ENCODE assay signal across 13 mouse cellular contexts in genomic region chr9:90087906-90088485, GRCm38 (mm10). TPM values are rescaled to one million over a fixed set of nuclear protein-coding genes. Genes with fewer than 3 reads are reported as not detected.
DNase-seq lines count a peak whose midpoint lies in the region; ATAC-seq and TF ChIP-seq lines count a peak whose summit lies in the region.
"Had no signal": no experiment of that assay in that cellular context is flagged by ENCODE, and none has a peak within 500 bp of the region (broad histone marks: within the 10 kb centered on the region; RNA-seq: fewer than 3 reads in every experiment).

No protein-coding gene starts in this region.

- TF ChIP-seq CTCF in midbrain, postnatal 0 days (IDR thresholded peaks at IDR 0.05): no peak

- no peak overlapping the region for H3K27ac ChIP-seq in forebrain, embryonic 13.5 days
- H3K27ac ChIP-seq in forebrain, embryonic 14.5 days (ENCODE audit: low read depth, low read length): no peak overlapping the region
- H3K27ac ChIP-seq in liver, embryonic 12.5 days: no peak overlapping the region
- no peak overlapping the region for H3K27ac ChIP-seq in liver, embryonic 11.5 days (ENCODE audit: low read depth, low read length)
- H3K27ac ChIP-seq in hindbrain, embryonic 14.5 days: no peak overlapping the region
- H3K27ac ChIP-seq in midbrain, postnatal 0 days (ENCODE audit: low read depth, low read length): no peak overlapping the region
- H3K27ac ChIP-seq: midbrain, embryonic 12.5 days had no signal

- H3K4me2 ChIP-seq in forebrain, embryonic 13.5 days: no peak overlapping the region
- no peak overlapping the region for H3K4me2 ChIP-seq in forebrain, embryonic 14.5 days (ENCODE audit: low read length)
- H3K4me2 ChIP-seq in liver, embryonic 12.5 days: no peak overlapping the region
- no peak overlapping the region for H3K4me2 ChIP-seq in liver, embryonic 11.5 days
- H3K4me2 ChIP-seq in hindbrain, embryonic 14.5 days (replicated peaks): no peak overlapping the region
- H3K4me2 ChIP-seq in midbrain, postnatal 0 days (ENCODE audit: low read depth, low read length, poor library complexity, severe bottlenecking): no peak overlapping the region
- H3K4me2 ChIP-seq: midbrain, embryonic 12.5 days had no signal

- no peaks in the 10 kb centered on the region for H3K9me3 ChIP-seq in forebrain, embryonic 13.5 days (replicated peaks)
- H3K9me3 ChIP-seq in forebrain, embryonic 14.5 days (replicated peaks; ENCODE audit: control insufficient read depth, low read length): no peaks in the 10 kb centered on the region
- H3K9me3 ChIP-seq in liver, embryonic 12.5 days (replicated peaks): no peaks in the 10 kb centered on the region
- H3K9me3 ChIP-seq in liver, embryonic 11.5 days (ENCODE audit: control insufficient read depth, low read length): no peaks in the 10 kb centered on the region
- H3K9me3 ChIP-seq in hindbrain, embryonic 14.5 days (ENCODE audit: control insufficient read depth, low read length): no peaks in the 10 kb centered on the region
- no peaks in the 10 kb centered on the region for H3K9me3 ChIP-seq in midbrain, postnatal 0 days (ENCODE audit: low read length)
- H3K9me3 ChIP-seq: midbrain, embryonic 12.5 days had no signal

- ATAC-seq in forebrain, embryonic 13.5 days: peak; percentile 56
- ATAC-seq in forebrain, embryonic 14.5 days: no peak
- peak; percentile 28; the same call in 1 of the 2 replicates for ATAC-seq in liver, embryonic 12.5 days
- ATAC-seq in liver, embryonic 11.5 days (replicated peaks; ENCODE audit: low FRiP score): no peak
- 0 out of 2 replicates have a peak, but pooled peaks have one; percentile 11 for ATAC-seq in hindbrain, embryonic 14.5 days (ENCODE audit: low FRiP score)
- peak; percentile 61 for ATAC-seq in midbrain, postnatal 0 days (ENCODE audit: low FRiP score)

- no peaks in the 10 kb centered on the region for H3K27me3 ChIP-seq in forebrain, embryonic 13.5 days
- H3K27me3 ChIP-seq in forebrain, embryonic 14.5 days (replicated peaks; ENCODE audit: control insufficient read depth, insufficient read depth, low read length): no peaks in the 10 kb centered on the region
- no peaks in the 10 kb centered on the region for H3K27me3 ChIP-seq in liver, embryonic 12.5 days (replicated peaks)
- no peaks in the 10 kb centered on the region for H3K27me3 ChIP-seq in liver, embryonic 11.5 days (replicated peaks; ENCODE audit: control insufficient read depth, insufficient read depth, low read length)
- H3K27me3 ChIP-seq in hindbrain, embryonic 14.5 days (ENCODE audit: control insufficient read depth, insufficient read depth, low read length): no peaks in the 10 kb centered on the region
- no peaks in the 10 kb centered on the region for H3K27me3 ChIP-seq in midbrain, postnatal 0 days (ENCODE audit: insufficient read depth, low read length)
- H3K27me3 ChIP-seq: midbrain, embryonic 12.5 days had no signal

- H3K36me3 ChIP-seq in forebrain, embryonic 13.5 days (ENCODE audit: poor library complexity, severe bottlenecking): peaks cover 67% of the 10 kb centered on the region
- H3K36me3 ChIP-seq in forebrain, embryonic 14.5 days (ENCODE audit: control insufficient read depth, insufficient read depth, low read length): peaks cover 48% of the 10 kb centered on the region
- H3K36me3 ChIP-seq in liver, embryonic 12.5 days: peaks cover 60% of the 10 kb centered on the region
- H3K36me3 ChIP-seq in liver, embryonic 11.5 days (ENCODE audit: control insufficient read depth, insufficient read depth, low read length): peaks cover 31% of the 10 kb centered on the region
- H3K36me3 ChIP-seq in hindbrain, embryonic 14.5 days (replicated peaks; ENCODE audit: control insufficient read depth, insufficient read depth): peaks cover 57% of the 10 kb centered on the region
- H3K36me3 ChIP-seq in midbrain, postnatal 0 days (ENCODE audit: insufficient read depth, low read length): peaks cover 25% of the 10 kb centered on the region

- no peaks in the 10 kb centered on the region for H3K4me1 ChIP-seq in forebrain, embryonic 13.5 days
- H3K4me1 ChIP-seq in forebrain, embryonic 14.5 days (ENCODE audit: control insufficient read depth, insufficient read depth, low read length): no peaks in the 10 kb centered on the region
- H3K4me1 ChIP-seq in liver, embryonic 12.5 days: no peaks in the 10 kb centered on the region
- H3K4me1 ChIP-seq in liver, embryonic 11.5 days (replicated peaks; ENCODE audit: control insufficient read depth, insufficient read depth, low read length): no peaks in the 10 kb centered on the region
- no peaks in the 10 kb centered on the region for H3K4me1 ChIP-seq in hindbrain, embryonic 14.5 days (replicated peaks; ENCODE audit: control insufficient read depth, insufficient read depth, low read length)
- no peaks in the 10 kb centered on the region for H3K4me1 ChIP-seq in midbrain, postnatal 0 days (ENCODE audit: insufficient read depth, low read length)
- H3K4me1 ChIP-seq: midbrain, embryonic 12.5 days had no signal

- WGBS in forebrain, embryonic 13.5 days: 89% methylated on average over 2 of the region's 2 CpGs
- 97% methylated on average over 2 of the region's 2 CpGs for WGBS in forebrain, embryonic 14.5 days
- WGBS in liver, embryonic 12.5 days (ENCODE audit: insufficient replicate concordance): 68% methylated on average over 2 of the region's 2 CpGs
- 73% methylated on average over 2 of the region's 2 CpGs for WGBS in liver, embryonic 11.5 days
- WGBS in hindbrain, embryonic 14.5 days: 96% methylated on average over 2 of the region's 2 CpGs
- WGBS in midbrain, postnatal 0 days: 86% methylated on average over 2 of the region's 2 CpGs

- no peak for DNase-seq in forebrain, embryonic 14.5 days (ENCODE audit: low spot score)
- DNase-seq in liver, embryonic 11.5 days (ENCODE audit: low spot score): no peak
- no peak for DNase-seq in hindbrain, embryonic 14.5 days (ENCODE audit: low spot score)
- DNase-seq in midbrain, postnatal 0 days (ENCODE audit: low spot score): no peak
- no peak for DNase-seq in gastrocnemius, postnatal 4 days (ENCODE audit: low spot score in 2 of 2)
- DNase-seq in frontal cortex, postnatal 36 days (ENCODE audit: low spot score in 2 of 2): no peak
- DNase-seq: embryo, embryonic 11 days; kidney, adult 2 months; layer of hippocampus, postnatal 36 days; thymus, adult 18-20 months had no signal

- H3K9ac ChIP-seq in forebrain, embryonic 13.5 days: no peak overlapping the region
- no peak overlapping the region for H3K9ac ChIP-seq in forebrain, embryonic 14.5 days (ENCODE audit: low read length)
- no peak overlapping the region for H3K9ac ChIP-seq in liver, embryonic 12.5 days
- H3K9ac ChIP-seq in liver, embryonic 11.5 days (ENCODE audit: low read depth, low read length): no peak overlapping the region
- no peak overlapping the region for H3K9ac ChIP-seq in hindbrain, embryonic 14.5 days
- H3K9ac ChIP-seq in midbrain, postnatal 0 days (replicated peaks; ENCODE audit: low read length, poor library complexity, severe bottlenecking): no peak overlapping the region
- H3K9ac ChIP-seq: midbrain, embryonic 12.5 days had no signal

- no peak overlapping the region for H3K4me3 ChIP-seq in forebrain, embryonic 13.5 days
- H3K4me3 ChIP-seq in forebrain, embryonic 14.5 days (ENCODE audit: low read depth, low read length): no peak overlapping the region
- no peak overlapping the region for H3K4me3 ChIP-seq in liver, embryonic 12.5 days
- no peak overlapping the region for H3K4me3 ChIP-seq in liver, embryonic 11.5 days (ENCODE audit: low read depth, low read length)
- H3K4me3 ChIP-seq in hindbrain, embryonic 14.5 days (replicated peaks; ENCODE audit: low read length): no peak overlapping the region
- no peak overlapping the region for H3K4me3 ChIP-seq in midbrain, postnatal 0 days (ENCODE audit: low read depth, low read length)
- H3K4me3 ChIP-seq: midbrain, embryonic 12.5 days had no signal

RNA-seq across cellular contexts. Expression of gene Morf4l1, which starts 26.6 kb away (rescaled TPM):
- 475 and 483 TPM in 2 replicates for polyA plus RNA-seq in forebrain, embryonic 13.5 days (2015; fragmentation: Nextera tagmentation; extraction: Ambion mirVana)
- polyA plus RNA-seq in forebrain, embryonic 14.5 days (2014; fragmentation: Nextera tagmentation; extraction: Ambion mirVana): 546 and 597 TPM in 2 replicates
- polyA plus RNA-seq in liver, embryonic 12.5 days (2016; fragmentation: Nextera tagmentation; extraction: Ambion mirVana): 179 and 180 TPM in 2 replicates
- polyA plus RNA-seq in liver, embryonic 11.5 days (2014; fragmentation: Nextera tagmentation; extraction: Ambion mirVana): 284 and 303 TPM in 2 replicates
- 557 and 572 TPM in 2 replicates for polyA plus RNA-seq in hindbrain, embryonic 14.5 days (2014; fragmentation: Nextera tagmentation; extraction: Ambion mirVana)
- total RNA-seq in midbrain, postnatal 0 days (2014; rRNA removed): 241 and 283 TPM in 2 replicates
- polyA plus RNA-seq in midbrain, postnatal 0 days (2015; fragmentation: Nextera tagmentation; extraction: Ambion mirVana): 652 and 688 TPM in 2 replicates
- 100 to 1,000 TPM; 264 to 265 TPM for total RNA-seq in gastrocnemius, postnatal 4 days (2021)

RNA-seq across cellular contexts. Expression of gene Ctsh, which starts 34.0 kb away (rescaled TPM):
- 8.2 and 9.3 TPM in 2 replicates for polyA plus RNA-seq in forebrain, embryonic 13.5 days (2015; fragmentation: Nextera tagmentation; extraction: Ambion mirVana)
- 14.4 and 20.7 TPM in 2 replicates for polyA plus RNA-seq in forebrain, embryonic 14.5 days (2014; fragmentation: Nextera tagmentation; extraction: Ambion mirVana)
- 23.3 and 28.1 TPM in 2 replicates for polyA plus RNA-seq in liver, embryonic 12.5 days (2016; fragmentation: Nextera tagmentation; extraction: Ambion mirVana)
- polyA plus RNA-seq in liver, embryonic 11.5 days (2014; fragmentation: Nextera tagmentation; extraction: Ambion mirVana): 19.1 and 22.7 TPM in 2 replicates
- polyA plus RNA-seq in hindbrain, embryonic 14.5 days (2014; fragmentation: Nextera tagmentation; extraction: Ambion mirVana): 29.4 and 30.8 TPM in 2 replicates
- 18.5 and 21.4 TPM in 2 replicates for total RNA-seq in midbrain, postnatal 0 days (2014; rRNA removed)
- 33.1 and 35.5 TPM in 2 replicates for polyA plus RNA-seq in midbrain, postnatal 0 days (2015; fragmentation: Nextera tagmentation; extraction: Ambion mirVana)
- 10 to 100 TPM; 28.7 to 34.2 TPM for total RNA-seq in gastrocnemius, postnatal 4 days (2021)

Comparison
In these comparisons a context has a peak if more than half of its experiments do, and no peak if none do; other contexts are left out.
1. ATAC-seq: peak in forebrain, embryonic 13.5 days (single experiment), liver, embryonic 12.5 days (single experiment), hindbrain, embryonic 14.5 days (single experiment) and midbrain, postnatal 0 days (single experiment); none in forebrain, embryonic 14.5 days (single experiment) and liver, embryonic 11.5 days (single experiment).